Mouse (Mus musculus) thymus, adult 2 months (tissue): ENCODE data around the gene Hexim1.

Experiments used
- CTCF ChIP-seq: fragments of 200-500 bp; IDR thresholded peaks from 2 replicates; pipeline ENCODE4 v1.5.1; 2012; ENCODE audit warnings: mild to moderate bottlenecking, control low read depth, low read length, moderate library complexity, borderline replicate concordance; ENCODE audit not compliant: control insufficient read depth, poor library complexity, insufficient read depth; ENCODE audit errors: extremely low read depth
- POLR2A ChIP-seq: fragments of 200-500 bp; IDR thresholded peaks from 2 replicates; pipeline ENCODE4 v1.6.1; 2012; ENCODE audit warnings: mild to moderate bottlenecking, low read length, control low read depth, moderate library complexity; ENCODE audit not compliant: control insufficient read depth, poor library complexity, insufficient read depth; ENCODE audit errors: extremely low read depth

- TF ChIP-seq POLR2A (no peak), CTCF (no peak)
Measured at GRCm38 (mm10) chr11:103139951-103140762, 24.1 kb downstream of the Hexim1 start.
